Mouse (Mus musculus): ENCODE results near the gene Mpdu1.

Mpdu1 gene

GRCm38 (mm10) chr11:69692196-69692811, 29.9 kb upstream of the Mpdu1 start:
- no peak for DNase-seq (ENCODE audit: low spot score)

- no peak for DNase-seq (ENCODE audit: low spot score)
Measured at GRCm38 (mm10) chr11:69689891-69690290, 27.4 kb upstream of the Mpdu1 start.

- DNase-seq (ENCODE audit: low spot score), result no peak
Measured at GRCm38 (mm10) chr11:69687061-69687460, 24.6 kb upstream of the Mpdu1 start.

- no peak for DNase-seq (ENCODE audit: low spot score)
Measured at GRCm38 (mm10) chr11:69686377-69686776, 23.9 kb upstream of the Mpdu1 start.

GRCm38 (mm10) chr11:69685526-69686148, 23.2 kb upstream of the Mpdu1 start, which contains the start of gene Tnfsf13:
Gene Tnfsf13, minus strand, starts transcription at chr11:69685784.
- no peak for DNase-seq (ENCODE audit: low spot score)

GRCm38 (mm10) chr11:69684936-69685335, 22.5 kb upstream of the Mpdu1 start:
- no peak for DNase-seq (ENCODE audit: low spot score)

GRCm38 (mm10) chr11:69684128-69684745, 21.8 kb upstream of the Mpdu1 start:
- DNase-seq (ENCODE audit: low spot score), result no peak

- no peak for DNase-seq (ENCODE audit: low spot score)
Measured at GRCm38 (mm10) chr11:69683576-69683975, 21.1 kb upstream of the Mpdu1 start.

GRCm38 (mm10) chr11:69682840-69683533, 20.5 kb upstream of the Mpdu1 start:
- peak; percentile 93 for DNase-seq (ENCODE audit: low spot score)

GRCm38 (mm10) chr11:69682209-69682839, 19.9 kb upstream of the Mpdu1 start:
- DNase-seq (ENCODE audit: low spot score), result no peak

- DNase-seq (ENCODE audit: low spot score), result peak; percentile 92
Measured at GRCm38 (mm10) chr11:69681314-69682208, 19.1 kb upstream of the Mpdu1 start, which contains the start of gene Senp3. Gene Senp3, minus strand, starts transcription at chr11:69682084.

GRCm38 (mm10) chr11:69680136-69680855, 17.9 kb upstream of the Mpdu1 start:
- DNase-seq (ENCODE audit: low spot score), result no peak

- no peak for DNase-seq (ENCODE audit: low spot score)
Measured at GRCm38 (mm10) chr11:69679144-69679543, 16.7 kb upstream of the Mpdu1 start.

- peak; percentile 99 for DNase-seq (ENCODE audit: low spot score)
Measured at GRCm38 (mm10) chr11:69672211-69672706, 9.8 kb upstream of the Mpdu1 start, which contains the start of gene Eif4a1. Gene Eif4a1, minus strand, starts transcription at chr11:69672423.

- no peak for DNase-seq (ENCODE audit: low spot score)
Measured at GRCm38 (mm10) chr11:69671726-69672124, 9.3 kb upstream of the Mpdu1 start.

- DNase-seq (ENCODE audit: low spot score), result peak; percentile 75
Measured at GRCm38 (mm10) chr11:69670786-69671725, 8.6 kb upstream of the Mpdu1 start.

- DNase-seq (ENCODE audit: low spot score), result no peak
Measured at GRCm38 (mm10) chr11:69666665-69667005, 4.2 kb upstream of the Mpdu1 start.

GRCm38 (mm10) chr11:69665961-69666664, 3.7 kb upstream of the Mpdu1 start, which contains the start of gene Cd68:
Gene Cd68, minus strand, starts transcription at chr11:69666153.
- DNase-seq (ENCODE audit: low spot score), result no peak

Data from ovary, postnatal 10 days (tissue).